Mouse (Mus musculus) olfactory bulb, adult 2 months (tissue): ENCODE measurements around the gene Nsl1.

Experiments
- CTCF ChIP-seq: fragments of 200-500 bp; IDR thresholded peaks from 2 replicates; pipeline ENCODE4 v1.5.1; 2012; ENCODE audit warnings: low read depth, mild to moderate bottlenecking, low read length, moderate library complexity; ENCODE audit not compliant: insufficient read depth
- POLR2A ChIP-seq: fragments of 200-500 bp; IDR thresholded peaks from 2 replicates; pipeline ENCODE4 v1.6.1; 2012; ENCODE audit warnings: mild to moderate bottlenecking, low read depth, low read length, moderate library complexity; ENCODE audit not compliant: insufficient read depth

DNA sequence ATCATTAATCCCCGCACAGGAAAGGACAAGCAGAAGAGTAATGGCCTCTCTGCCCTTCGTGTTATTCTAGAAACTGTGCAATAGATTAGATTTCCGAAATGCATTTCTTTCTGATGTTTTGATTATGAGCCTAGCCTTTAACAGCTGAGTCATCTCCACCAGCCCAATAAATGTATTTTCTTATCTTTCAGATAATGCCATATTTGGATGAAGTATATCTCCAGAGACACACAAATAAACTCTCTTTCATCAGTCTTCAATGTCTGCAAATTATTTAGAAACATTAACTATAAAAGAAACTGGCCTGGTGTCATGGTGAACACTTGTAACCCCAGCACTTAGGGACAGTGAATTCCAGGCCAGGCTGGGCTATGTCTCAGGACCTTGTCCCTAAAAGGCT, 20.1 kb upstream of the Nsl1 start:
- TF ChIP-seq POLR2A (no peak), CTCF (no peak)
